Mouse (Mus musculus) ES-Bruce4 (cell line): ENCODE measurements around the gene Dtx2.

Experiments used
- EP300 ChIP-seq: IDR thresholded peaks from 2 replicates; pipeline ENCODE4 v1.6.1; 2011; ENCODE audit warnings: low read depth, low read length; ENCODE audit not compliant: insufficient read depth
- POLR2A ChIP-seq: IDR thresholded peaks from one replicate; pipeline ENCODE4 v1.8.1; 2011; ENCODE audit warnings: low read length; ENCODE audit not compliant: insufficient read depth

DNA sequence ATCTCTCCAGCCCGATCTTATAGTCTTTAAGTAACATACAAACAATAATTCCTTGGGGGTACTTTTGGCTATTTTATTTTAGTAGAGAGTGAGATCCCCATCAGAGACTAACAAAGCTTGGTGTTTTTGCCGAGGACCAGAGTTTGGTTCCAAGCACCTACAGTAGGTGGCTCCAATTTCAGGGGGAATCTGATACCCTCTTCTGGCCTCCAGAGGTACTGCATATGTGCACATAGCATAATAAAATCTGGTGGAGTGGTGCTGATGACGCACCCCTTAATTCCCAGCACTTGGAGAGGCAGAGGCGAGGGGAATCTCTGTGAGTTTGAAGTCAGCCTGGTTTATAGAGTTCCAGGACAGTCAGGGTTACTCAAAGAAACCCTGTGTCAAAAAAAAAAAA, 87.7 kb downstream of the Dtx2 start:
- TF ChIP-seq POLR2A = no peak
- TF ChIP-seq EP300 = no peak
